Comparison of ENCODE assay signal across 8 mouse cellular contexts in genomic region chrX:48594099-48594760, GRCm38 (mm10). TPM values are rescaled to one million over a fixed set of nuclear protein-coding genes. Genes with fewer than 3 reads are reported as not detected.
DNase-seq lines count a peak whose midpoint lies in the region; ATAC-seq lines count a peak whose summit lies in the region.

Gene Zfp280c (minus strand): TSS chrX:48594504.

- peak; percentile 98 for ATAC-seq in erythroid progenitor cell, adult 5-6 weeks (replicated peaks; ENCODE audit: low FRiP score, poor library complexity, severe bottlenecking)
- ATAC-seq in heart, embryonic 12.5 days (ENCODE audit: insufficient number of reproducible peaks, low FRiP score) = peak; percentile 89
- peak; percentile 93 for ATAC-seq in liver, embryonic 13.5 days (ENCODE audit: low read depth)
- peak; percentile 93 for ATAC-seq in stomach, embryonic 16.5 days (ENCODE audit: insufficient read depth, low FRiP score)

- peak within 1 kb of the TSS; percentile 82 for H3K27ac ChIP-seq in heart, embryonic 12.5 days (ENCODE audit: poor library complexity, severe bottlenecking)
- peak within 1 kb of the TSS; percentile 58 for H3K27ac ChIP-seq in liver, embryonic 13.5 days
- peak within 1 kb of the TSS; percentile 53; the same call in 1 of the 2 replicates for H3K27ac ChIP-seq in stomach, embryonic 16.5 days (ENCODE audit: low read length)

- WGBS in heart, embryonic 12.5 days = 13% methylated on average over 44 of the region's 45 CpGs
- 14% methylated on average over 45 of the region's 45 CpGs for WGBS in liver, embryonic 13.5 days (ENCODE audit: insufficient replicate concordance)
- WGBS in stomach, embryonic 16.5 days = 14% methylated on average over 42 of the region's 45 CpGs

- H3K4me3 ChIP-seq in heart, embryonic 12.5 days = peak within 1 kb of the TSS; percentile 81
- peak within 1 kb of the TSS; percentile 74 for H3K4me3 ChIP-seq in liver, embryonic 13.5 days (replicated peaks)
- H3K4me3 ChIP-seq in stomach, embryonic 16.5 days (replicated peaks; ENCODE audit: low read length) = peak within 1 kb of the TSS; percentile 64

- H3K9ac ChIP-seq in heart, embryonic 12.5 days = peak within 1 kb of the TSS; percentile 86
- peak within 1 kb of the TSS; percentile 78 for H3K9ac ChIP-seq in liver, embryonic 13.5 days
- peak within 1 kb of the TSS; percentile 76 for H3K9ac ChIP-seq in stomach, embryonic 16.5 days (ENCODE audit: low read length)

- H3K9me3 ChIP-seq in heart, embryonic 12.5 days (replicated peaks) = peaks cover 3% of the 10 kb centered on the region; the same call in 1 of the 2 replicates
- no peaks in the 10 kb centered on the region for H3K9me3 ChIP-seq in liver, embryonic 13.5 days (replicated peaks)
- H3K9me3 ChIP-seq in stomach, embryonic 16.5 days (replicated peaks; ENCODE audit: control insufficient read depth, low read length) = no peaks in the 10 kb centered on the region

- peak within 1 kb of the TSS; percentile 64 for H3K4me2 ChIP-seq in heart, embryonic 12.5 days
- H3K4me2 ChIP-seq in liver, embryonic 13.5 days = peak within 1 kb of the TSS; percentile 70
- peak within 1 kb of the TSS; percentile 56 for H3K4me2 ChIP-seq in stomach, embryonic 16.5 days (ENCODE audit: low read depth, low read length)

- DNase-seq in CD4-positive helper T cell, adult 2 months (ENCODE audit: low read depth, low spot score) = peak; percentile 83
- peak; percentile 26 for DNase-seq in brain, embryonic 18.5 days (ENCODE audit: low read depth, low spot score)
- peak; percentile 75 for DNase-seq in kidney, postnatal 10 days
- DNase-seq in liver, embryonic 13.5 days = peak; percentile 55
- DNase-seq in neural tube, embryonic 10.5 days (ENCODE audit: extremely low spot score, low spot score) = peak; percentile 71

- H3K36me3 ChIP-seq in heart, embryonic 12.5 days = peaks cover 14% of the 10 kb centered on the region
- H3K36me3 ChIP-seq in liver, embryonic 13.5 days = peaks cover 12% of the 10 kb centered on the region
- H3K36me3 ChIP-seq in stomach, embryonic 16.5 days (ENCODE audit: control insufficient read depth, insufficient read depth, low read length) = no peaks in the 10 kb centered on the region

- no peaks in the 10 kb centered on the region for H3K27me3 ChIP-seq in heart, embryonic 12.5 days (replicated peaks)
- H3K27me3 ChIP-seq in liver, embryonic 13.5 days = no peaks in the 10 kb centered on the region
- no peaks in the 10 kb centered on the region for H3K27me3 ChIP-seq in stomach, embryonic 16.5 days (ENCODE audit: control insufficient read depth, insufficient read depth, low read length)

- H3K4me1 ChIP-seq in heart, embryonic 12.5 days (replicated peaks) = no peaks in the 10 kb centered on the region
- peaks cover 2% of the 10 kb centered on the region; the same call in 1 of the 2 replicates for H3K4me1 ChIP-seq in liver, embryonic 13.5 days (replicated peaks)
- H3K4me1 ChIP-seq in stomach, embryonic 16.5 days (ENCODE audit: control insufficient read depth, insufficient read depth, low read length) = peaks cover 3% of the 10 kb centered on the region; the same call in 1 of the 2 replicates

RNA-seq across cellular contexts. Expression of gene Zfp280c, which starts in this region (rescaled TPM):
- total RNA-seq in erythroid progenitor cell, adult 5-6 weeks (2015; ENCODE audit: low replicate concordance) = 8.3 and 13.4 TPM in 2 replicates
- total RNA-seq in erythroid progenitor cell, adult 5-6 weeks (2017; ENCODE audit: low replicate concordance) = 2.8 and 4.0 TPM in 2 replicates
- 7.2 TPM in 2 replicates for polyA plus RNA-seq in heart, embryonic 12.5 days (2016; fragmentation: Nextera tagmentation; extraction: Ambion mirVana)
- polyA plus RNA-seq in liver, embryonic 13.5 days (2015; fragmentation: Nextera tagmentation; extraction: Ambion mirVana) = 3.5 and 5.2 TPM in 2 replicates
- polyA plus RNA-seq in stomach, embryonic 16.5 days (2015; fragmentation: Nextera tagmentation; extraction: Ambion mirVana) = 7.8 and 8.6 TPM in 2 replicates

Comparison
In these comparisons a context has a peak if more than half of its experiments do, and no peak if none do; other contexts are left out.
1. Peak in every context shown above with its lines: DNase-seq, ATAC-seq, H3K4me3 ChIP-seq and H3K27ac ChIP-seq.
2. DNase-seq: peak in every context shown above with its lines; median percentile 83 in CD4-positive helper T cell, adult 2 months; 75 in kidney, postnatal 10 days; 71 in neural tube, embryonic 10.5 days; 55 in liver, embryonic 13.5 days; 26 in brain, embryonic 18.5 days.